Mouse (Mus musculus) embryo, embryonic 9.5 days (tissue): ENCODE measurements around the gene Hypk.
A peak's percentile ranks its signal among the peaks of the same experiment; 100 is the strongest.

Source experiments
- DNase-seq: peaks from one replicate; pipeline ENCODE4 v3.0.0-alpha.2; 2017; ENCODE audit errors: extremely low spot score

The Hypk gene

GRCm38 (mm10) chr2:121505942-121506882 is 53.1 kb downstream of the Hypk start, which contains the start of the genes Mfap1a and Wdr76:
Gene Mfap1a, minus strand, starts transcription at chr2:121506665.
Gene Wdr76, plus strand, starts transcription at chr2:121506723.
- peak; percentile 88 for DNase-seq

- DNase-seq: peak; percentile 2
Observed at GRCm38 (mm10) chr2:121507173-121507950, 54.3 kb downstream of the Hypk start.

GRCm38 (mm10) chr2:121507951-121508330 is 54.9 kb downstream of the Hypk start:
- DNase-seq: no peak
